Mouse (Mus musculus): Measurements from ENCODE around the gene Acsbg1. TPM values are rescaled to one million over a fixed set of nuclear protein-coding genes. Genes with fewer than 3 reads are reported as not detected.

Acsbg1 gene
- polyA plus RNA-seq (2017; shearing (Covaris generic)) = 51.8 TPM

GRCm38 (mm10) chr9:54661605-54662377 is at the start of gene Acsbg1:
Acsbg1 (minus strand) TSS chr9:54661870.

GRCm38 (mm10) chr9:54698318-54699086 is 36.8 kb upstream of the Acsbg1 start, which contains the start of gene Dnaja4:
Dnaja4 (plus strand) TSS chr9:54698873.

GRCm38 (mm10) chr9:54586199-54587061 is 75.2 kb downstream of the Acsbg1 start, which contains the start of gene Idh3a:
Idh3a (plus strand) TSS chr9:54586334.

GRCm38 (mm10) chr9:54559771-54560471 is 101.7 kb downstream of the Acsbg1 start, which contains the start of gene Cib2:
Cib2 (minus strand) TSS chr9:54560218.

Other genes starting within 250 kb of the Acsbg1 start
- gene Dmxl2, start 160.2 kb downstream of the Acsbg1 start, polyA plus RNA-seq (2017; shearing (Covaris generic)) = not detected
- not detected for gene Sh2d7, start 122.9 kb downstream of the Acsbg1 start, polyA plus RNA-seq (2017; shearing (Covaris generic))
- 1.5 TPM for gene Cib2, start 101.7 kb downstream of the Acsbg1 start, polyA plus RNA-seq (2017; shearing (Covaris generic))
- gene Idh3a, start 75.5 kb downstream of the Acsbg1 start, polyA plus RNA-seq (2017; shearing (Covaris generic)) = 108 TPM
- gene Dnaja4, start 37.0 kb upstream of the Acsbg1 start, polyA plus RNA-seq (2017; shearing (Covaris generic)) = 6.3 TPM
- gene Wdr61, start 72.6 kb upstream of the Acsbg1 start, polyA plus RNA-seq (2017; shearing (Covaris generic)) = 105 TPM
- not detected for gene Crabp1, start 102.9 kb upstream of the Acsbg1 start, polyA plus RNA-seq (2017; shearing (Covaris generic))
- 27.6 TPM for gene Ireb2, start 201.9 kb upstream of the Acsbg1 start, polyA plus RNA-seq (2017; shearing (Covaris generic))

All from activated CD4-positive, CD25-positive, alpha-beta regulatory T cell, adult 9 weeks (primary cell).